14 mouse cellular contexts compared by ENCODE assay signal in the genomic region with DNA sequence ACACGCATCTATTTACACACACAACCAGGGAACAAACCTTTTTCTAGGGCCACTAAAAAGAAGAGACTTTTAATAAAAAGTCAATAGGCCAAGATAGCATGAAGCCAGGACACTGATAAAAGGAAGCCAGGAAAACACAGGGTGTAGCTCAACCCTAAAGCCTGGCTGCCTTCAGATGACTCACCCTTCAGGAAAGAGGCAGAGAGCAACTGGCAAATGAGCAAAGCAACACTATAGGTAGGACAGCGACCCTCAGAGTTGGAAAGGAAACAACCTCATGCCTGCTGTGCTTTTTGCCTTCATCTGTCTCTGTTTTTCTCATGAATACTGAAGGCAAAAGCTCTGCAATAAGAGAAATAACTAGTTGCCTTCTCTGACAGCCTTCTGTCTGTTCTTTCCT.
"Had no signal": no experiment of that assay in that cellular context is flagged by ENCODE, and none has a peak within 500 bp of the region (broad histone marks: within the 10 kb centered on the region; RNA-seq: fewer than 3 reads in every experiment).

No protein-coding gene starts in this region.

- H3K4me2 ChIP-seq: liver, embryonic 13.5 days; midbrain, embryonic 11.5 days had no signal

- H3K4me3 ChIP-seq: layer of hippocampus, adult 2 months; liver, embryonic 13.5 days; megakaryocyte, embryonic 14.5 days had no signal

- H3K27ac ChIP-seq: kidney, postnatal 0 days; layer of hippocampus, adult 2 months; liver, embryonic 13.5 days; macrophage; stomach, postnatal 0 days had no signal

- DNase-seq: kidney, postnatal 25 days; layer of hippocampus, adult 9-11 months; liver, embryonic 13.5 days; lung, adult 2 months; midbrain, embryonic 14.5 days; thymus, adult 2 months; thymus, postnatal 14 days; thymus, postnatal 4 days had no signal

- H3K9me3 ChIP-seq: liver, embryonic 13.5 days; megakaryocyte, embryonic 14.5 days had no signal

- H3K27me3 ChIP-seq: liver, embryonic 13.5 days; megakaryocyte, embryonic 14.5 days had no signal

- H3K36me3 ChIP-seq: liver, embryonic 13.5 days had no signal

- H3K9ac ChIP-seq: liver, embryonic 13.5 days had no signal
